Mouse (Mus musculus) CH12.LX (cell line): ENCODE data around the gene Chrna1.

Experiments used
- CHD2 ChIP-seq: IDR thresholded peaks from 2 replicates; pipeline ENCODE4 v1.6.1; 2011; ENCODE audit warnings: low read length, improper control_type of control experiment
- CTCF ChIP-seq, 2 experiments: IDR thresholded peaks in 1 of 2; conservative IDR thresholded peaks in 1 of 2; 2 replicates each; pipeline ENCODE4 v1.5.1; 2011 to 2012; ENCODE audit warnings: low read depth in 2 of 2, low read length in 2 of 2, improper control_type of control experiment in 1 of 2, inconsistent platforms in 1 of 2, mild to moderate bottlenecking in 1 of 2, moderate library complexity in 1 of 2
- E2F4 ChIP-seq: IDR thresholded peaks from 2 replicates; pipeline ENCODE4 v1.6.1; 2011; ENCODE audit warnings: low read depth, low read length, improper control_type of control experiment; ENCODE audit not compliant: insufficient replicate concordance
- MXI1 ChIP-seq: IDR thresholded peaks from 2 replicates; pipeline ENCODE4 v1.6.1; 2011; ENCODE audit warnings: mild to moderate bottlenecking, low read depth, low read length, improper control_type of control experiment

DNA sequence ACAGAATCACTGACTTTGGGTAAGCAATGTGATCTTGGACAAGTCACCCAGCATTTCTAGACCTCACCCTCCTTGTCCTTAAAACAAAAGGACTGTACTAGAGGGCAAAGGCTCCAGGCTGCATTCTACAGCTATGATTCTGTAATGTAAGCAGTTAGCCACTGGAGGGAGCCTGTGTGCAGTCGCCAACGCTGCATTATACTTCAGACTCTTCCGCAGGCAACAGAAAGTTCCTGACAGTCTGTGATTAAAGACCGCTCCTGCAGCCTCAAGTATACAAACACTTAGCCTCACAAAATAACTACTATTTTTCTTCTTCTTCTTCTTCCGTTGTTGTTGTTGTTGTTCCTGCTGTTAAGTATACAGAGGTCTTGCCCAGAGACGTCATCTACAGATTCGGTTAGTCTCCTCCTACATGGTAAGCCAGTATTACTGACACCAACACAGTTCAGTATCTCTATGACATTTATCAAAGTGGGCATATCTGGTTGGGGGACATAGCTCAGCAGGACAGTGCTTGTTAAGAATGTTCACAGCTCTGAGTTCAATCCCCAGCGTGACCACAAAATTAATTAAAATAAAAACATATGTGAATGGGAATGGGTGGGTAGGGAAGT is 13.0 kb downstream of the Chrna1 start:
- TF ChIP-seq CTCF (conservative IDR thresholded peaks at IDR 0.05 in 1 of 2, IDR thresholded peaks at IDR 0.05 in 1 of 2; ENCODE audit: low read depth in 2 of 2, low read length in 2 of 2) (peak; percentile 66 to 89), MXI1 (no peak), CHD2 (no peak), E2F4 (no peak)
